Mouse (Mus musculus) spleen, adult 2 months (tissue): ENCODE measurements at regions not wholly inside any gene's neighbourhood (a gene's known extent, or its start where the extent isn't known, plus 50 kb on each side); places are given as distances from the start of the nearest gene placed in this dataset.

Experiments used
- DNase-seq, 2 experiments: peaks; one replicate each; pipeline versions ENCODE4 v3.0.0 to v3.0.0-alpha.2; 2012 to 2021; ENCODE audit warnings: low spot score in 2 of 2, low read depth in 1 of 2
- H3K27ac ChIP-seq: fragments of 200-500 bp; 2 replicates; pipeline ENCODE4 v1.5.1; 2012; ENCODE audit warnings: low read length, inconsistent platforms; ENCODE audit not compliant: insufficient read depth
- H3K27me3 ChIP-seq: fragments of 200-500 bp; 2 replicates; pipeline ENCODE4 v1.6.1; 2012; ENCODE audit warnings: mild to moderate bottlenecking, moderate library complexity, low read length, inconsistent platforms; ENCODE audit not compliant: control insufficient read depth, insufficient read depth
- H3K36me3 ChIP-seq: fragments of 200-500 bp; 2 replicates; pipeline ENCODE4 v1.6.1; 2012; ENCODE audit warnings: mild to moderate bottlenecking, low read length, inconsistent platforms; ENCODE audit not compliant: control insufficient read depth, insufficient read depth
- H3K4me1 ChIP-seq: fragments of 200-500 bp; 2 replicates; pipeline ENCODE4 v1.6.1; 2011; ENCODE audit warnings: inconsistent platforms; ENCODE audit not compliant: control insufficient read depth, insufficient read depth, insufficient read length
- H3K4me3 ChIP-seq: fragments of 200-500 bp; 2 replicates; pipeline ENCODE4 v1.5.1; 2011; ENCODE audit warnings: mild to moderate bottlenecking, inconsistent platforms; ENCODE audit not compliant: insufficient read depth, insufficient read length; ENCODE audit errors: extremely low read depth
- CTCF ChIP-seq: fragments of 200-500 bp; IDR thresholded peaks from 2 replicates; pipeline ENCODE4 v1.5.1; 2011; ENCODE audit warnings: mild to moderate bottlenecking, inconsistent platforms; ENCODE audit not compliant: insufficient read depth, insufficient read length, insufficient replicate concordance; ENCODE audit errors: extremely low read depth
- POLR2A ChIP-seq: fragments of 200-500 bp; IDR thresholded peaks from 2 replicates; pipeline ENCODE4 v1.6.1; 2011; ENCODE audit warnings: low read depth, low read length, inconsistent platforms
- WGBS: fragments of 180-500 bp; shearing (Covaris S2); methylation state at CpG from one replicate; pipeline ENCODE4 v1.1.7; 2018; 5-methylcytosine and 5-hydroxymethylcytosine counted together

DNA sequence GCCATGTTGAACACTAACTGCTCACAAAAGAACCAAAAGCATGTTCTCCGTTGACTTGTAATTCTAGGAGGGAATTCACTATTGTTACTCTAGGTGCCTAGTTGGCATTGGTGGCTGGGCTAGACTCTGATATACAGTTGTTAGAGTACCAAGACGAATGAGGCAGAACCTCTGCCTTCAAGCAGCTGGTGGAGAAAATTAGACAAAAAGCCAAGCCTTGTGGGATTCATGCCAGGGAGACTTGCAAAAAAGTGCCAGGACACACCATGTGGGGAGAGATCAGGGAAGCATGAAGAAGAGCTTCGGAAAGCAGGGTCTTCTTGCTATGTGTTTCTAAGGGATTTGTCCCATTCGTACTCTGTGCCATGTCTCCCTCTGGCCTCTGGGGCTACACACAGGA is 97.2 kb upstream of the Ppp2r3a start:
- no peaks in the 10 kb centered on the region for H3K36me3 ChIP-seq
- H3K4me3 ChIP-seq, result no peak overlapping the region
- WGBS, result 96% methylated on average over 4 of the region's 4 CpGs
- H3K27me3 ChIP-seq, result no peaks in the 10 kb centered on the region
- H3K4me1 ChIP-seq, result no peaks in the 10 kb centered on the region
- no peak for DNase-seq
- no peak overlapping the region for H3K27ac ChIP-seq
- TF ChIP-seq POLR2A (no peak), CTCF (no peak)

DNA sequence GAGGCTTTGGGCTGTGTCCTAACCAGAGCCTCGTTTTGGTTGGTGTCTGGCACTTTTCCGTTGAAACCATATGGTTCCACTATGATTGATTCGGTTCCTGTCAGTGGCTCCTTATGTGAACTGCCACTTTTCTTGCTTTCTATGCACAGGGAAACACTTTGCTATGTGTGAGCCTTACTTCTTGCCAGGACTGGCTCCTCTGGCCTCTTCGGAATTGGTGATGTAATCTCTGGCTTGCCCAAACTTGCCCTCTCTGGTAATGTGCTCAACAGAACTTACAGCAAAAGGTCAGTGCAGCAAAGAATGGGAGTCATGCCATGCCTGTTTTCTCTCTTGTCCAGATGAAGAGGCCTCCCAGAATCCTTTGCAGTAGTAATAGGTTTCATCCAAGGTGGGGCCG is 91.3 kb upstream of the Ppp2r3a start:
- WGBS, result 80% methylated on average over 5 of the region's 5 CpGs
- no peak for TF ChIP-seq CTCF
- TF ChIP-seq POLR2A, result no peak
- DNase-seq, result no peak
- no peak overlapping the region for H3K27ac ChIP-seq
- H3K4me1 ChIP-seq, result no peaks in the 10 kb centered on the region
- no peak overlapping the region for H3K4me3 ChIP-seq
- H3K36me3 ChIP-seq, result no peaks in the 10 kb centered on the region
- no peaks in the 10 kb centered on the region for H3K27me3 ChIP-seq

DNA sequence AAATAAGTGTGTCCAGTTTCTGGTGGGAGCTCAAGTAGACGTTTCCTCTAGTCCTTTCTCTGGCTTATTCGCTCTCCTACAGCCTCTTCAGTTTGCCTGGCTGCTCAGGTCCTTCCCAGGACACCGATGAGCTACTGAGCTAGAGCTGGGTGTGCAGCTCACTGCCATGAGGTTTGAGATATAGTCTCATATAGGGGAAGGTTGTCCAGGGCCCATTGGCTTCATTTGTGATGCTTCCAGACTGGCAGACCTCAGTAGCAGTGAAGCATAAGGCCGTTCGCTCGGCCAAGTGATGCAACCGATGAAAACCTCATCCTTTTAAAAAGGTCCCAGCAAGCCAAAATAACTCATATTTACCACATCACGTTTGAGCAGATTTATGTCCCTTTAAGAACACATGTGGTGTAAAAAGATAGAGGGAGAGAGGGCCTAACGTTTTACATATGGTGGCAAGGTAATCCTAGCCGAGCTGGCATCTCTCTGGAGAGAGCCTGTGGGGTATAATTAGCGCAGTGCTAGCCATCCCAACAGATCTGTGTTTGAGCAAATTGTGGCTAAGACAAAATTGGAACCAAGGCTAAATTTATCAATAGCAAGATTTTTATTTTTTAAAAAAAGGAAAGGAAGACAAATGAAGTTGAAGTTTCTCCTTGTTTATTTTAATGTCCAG is 89.3 kb upstream of the Ppp2r3a start:
- H3K36me3 ChIP-seq, result no peaks in the 10 kb centered on the region
- 74% methylated on average over 11 of the region's 11 CpGs for WGBS
- H3K27me3 ChIP-seq, result no peaks in the 10 kb centered on the region
- H3K4me1 ChIP-seq, result no peaks in the 10 kb centered on the region
- TF ChIP-seq POLR2A, result no peak
- TF ChIP-seq CTCF, result no peak
- no peak overlapping the region for H3K4me3 ChIP-seq
- no peak overlapping the region for H3K27ac ChIP-seq
- DNase-seq, result no peak

- no peak for DNase-seq
- H3K4me1 ChIP-seq, result no peaks in the 10 kb centered on the region
- H3K27me3 ChIP-seq, result no peaks in the 10 kb centered on the region
- no peaks in the 10 kb centered on the region for H3K36me3 ChIP-seq
- 75% methylated on average over 8 of the region's 8 CpGs for WGBS
- H3K27ac ChIP-seq, result no peak overlapping the region
- TF ChIP-seq POLR2A (no peak), CTCF (no peak)
- H3K4me3 ChIP-seq, result no peak overlapping the region
Measured at GRCm38 (mm10) chr9:101329032-101329824, 77.6 kb upstream of the Ppp2r3a start.

DNA sequence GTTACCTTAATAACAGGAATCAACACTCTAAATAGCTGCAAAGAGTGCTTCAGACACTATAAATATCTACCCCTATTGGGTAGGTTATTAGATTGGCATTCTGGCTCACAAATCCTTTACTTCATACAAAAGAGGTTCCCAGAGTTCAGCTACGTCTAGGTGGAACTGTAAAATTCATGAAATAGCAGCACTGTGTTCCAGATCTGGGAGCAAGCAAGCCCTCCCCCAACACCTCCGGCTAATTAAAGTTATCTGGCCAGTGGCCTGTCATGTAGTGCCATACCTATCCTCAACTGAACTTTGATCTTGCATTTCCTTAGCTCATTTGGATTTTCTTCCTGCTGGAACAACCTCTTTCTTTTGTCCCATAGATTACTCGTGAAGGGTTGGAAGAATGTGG is 75.4 kb upstream of the Ppp2r3a start:
- Histone ChIP-seq H3K4me1 (no peaks in the 10 kb centered on the region), H3K36me3 (no peaks in the 10 kb centered on the region), H3K27ac (no peak overlapping the region), H3K4me3 (no peak overlapping the region), H3K27me3 (no peaks in the 10 kb centered on the region)
- WGBS, result 69% methylated on average over 3 of the region's 3 CpGs
- TF ChIP-seq POLR2A, result no peak
- no peak for TF ChIP-seq CTCF
- DNase-seq, result no peak

DNA sequence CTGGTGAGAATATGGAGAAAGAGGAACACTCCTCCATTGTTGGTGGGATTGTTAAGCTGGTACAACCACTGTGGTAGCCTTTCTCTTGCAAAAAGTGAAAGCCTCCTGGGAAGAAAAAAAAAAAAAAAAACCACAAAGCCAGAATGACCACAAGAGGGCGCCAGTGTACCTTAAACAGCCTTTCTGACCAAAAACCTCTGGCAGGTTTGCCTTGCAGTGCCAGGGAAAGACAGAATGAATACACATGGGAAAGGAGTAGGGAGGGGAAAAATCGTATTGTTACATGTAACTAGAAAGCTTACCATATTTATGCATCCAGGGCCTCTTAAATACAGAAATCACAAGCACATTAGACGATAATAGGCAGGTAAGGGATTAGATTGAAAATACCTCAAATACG is 62.4 kb upstream of the Ppp2r3a start:
- no peak for TF ChIP-seq POLR2A
- peak; percentile 16; the same call in 1 of the 2 replicates for TF ChIP-seq CTCF
- DNase-seq, result no peak
- WGBS, result 48% methylated on average over 4 of the region's 4 CpGs
- Histone ChIP-seq H3K27me3 (no peaks in the 10 kb centered on the region), H3K27ac (no peak overlapping the region), H3K4me1 (no peaks in the 10 kb centered on the region), H3K4me3 (no peak overlapping the region), H3K36me3 (no peaks in the 10 kb centered on the region)

DNA sequence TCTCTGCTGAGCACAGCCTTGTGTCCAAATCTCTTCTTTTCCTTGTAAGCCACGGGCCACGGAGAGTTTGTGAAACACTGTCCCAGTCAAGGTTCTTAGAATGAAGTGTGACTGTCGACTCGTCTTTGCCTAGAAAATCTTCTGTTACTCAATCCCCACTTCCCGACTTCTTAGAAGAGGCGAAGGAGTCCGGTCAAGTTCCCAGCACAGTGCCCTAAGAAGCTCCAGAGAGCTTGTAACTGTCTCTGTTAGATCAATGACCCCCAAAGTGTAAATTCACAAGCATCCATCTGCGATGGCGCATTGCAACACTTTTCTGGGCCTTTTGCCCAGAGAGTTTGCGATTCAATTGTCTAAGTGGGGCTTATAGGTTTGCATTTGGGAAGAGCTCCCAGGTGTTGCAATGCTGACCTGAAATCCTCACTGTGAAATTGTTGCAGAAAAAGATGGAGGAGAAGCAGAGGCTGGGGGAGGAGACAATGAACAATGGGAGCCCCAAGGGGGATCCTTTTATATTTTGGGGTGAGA is 54.9 kb upstream of the Ppp2r3a start:
- DNase-seq, result no peak
- Histone ChIP-seq H3K4me3 (no peak overlapping the region), H3K36me3 (no peaks in the 10 kb centered on the region), H3K27ac (no peak overlapping the region), H3K4me1 (no peaks in the 10 kb centered on the region), H3K27me3 (no peaks in the 10 kb centered on the region)
- 89% methylated on average over 10 of the region's 10 CpGs for WGBS
- TF ChIP-seq POLR2A (no peak), CTCF (no peak)
